Mouse (Mus musculus): ENCODE measurements around the gene Eif3b. TPM values are rescaled to one million over a fixed set of nuclear protein-coding genes. Genes with fewer than 3 reads are reported as not detected.
A peak's percentile ranks its signal among the peaks of the same experiment; 100 is the strongest.

Gene Eif3b
- 10 to 100 TPM; 87.1 to 93.6 TPM for total RNA-seq (2021)
- long read RNA-seq, experiment 1, transcript Eif3b-201 (19 exons, 2,945 nt): major isoform, 158 of 177 reads
- long read RNA-seq, experiment 1, partial matches to known transcripts: 9 of 177 reads
- long read RNA-seq, experiment 1, other reads (novel, unspliced or antisense): 10 of 177 reads
- long read RNA-seq, experiment 2, transcript Eif3b-201 (19 exons, 2,945 nt): major isoform, 132 of 141 reads
- long read RNA-seq, experiment 2, partial matches to known transcripts: 5 of 141 reads
- long read RNA-seq, experiment 2, other reads (novel, unspliced or antisense): 4 of 141 reads

DNA sequence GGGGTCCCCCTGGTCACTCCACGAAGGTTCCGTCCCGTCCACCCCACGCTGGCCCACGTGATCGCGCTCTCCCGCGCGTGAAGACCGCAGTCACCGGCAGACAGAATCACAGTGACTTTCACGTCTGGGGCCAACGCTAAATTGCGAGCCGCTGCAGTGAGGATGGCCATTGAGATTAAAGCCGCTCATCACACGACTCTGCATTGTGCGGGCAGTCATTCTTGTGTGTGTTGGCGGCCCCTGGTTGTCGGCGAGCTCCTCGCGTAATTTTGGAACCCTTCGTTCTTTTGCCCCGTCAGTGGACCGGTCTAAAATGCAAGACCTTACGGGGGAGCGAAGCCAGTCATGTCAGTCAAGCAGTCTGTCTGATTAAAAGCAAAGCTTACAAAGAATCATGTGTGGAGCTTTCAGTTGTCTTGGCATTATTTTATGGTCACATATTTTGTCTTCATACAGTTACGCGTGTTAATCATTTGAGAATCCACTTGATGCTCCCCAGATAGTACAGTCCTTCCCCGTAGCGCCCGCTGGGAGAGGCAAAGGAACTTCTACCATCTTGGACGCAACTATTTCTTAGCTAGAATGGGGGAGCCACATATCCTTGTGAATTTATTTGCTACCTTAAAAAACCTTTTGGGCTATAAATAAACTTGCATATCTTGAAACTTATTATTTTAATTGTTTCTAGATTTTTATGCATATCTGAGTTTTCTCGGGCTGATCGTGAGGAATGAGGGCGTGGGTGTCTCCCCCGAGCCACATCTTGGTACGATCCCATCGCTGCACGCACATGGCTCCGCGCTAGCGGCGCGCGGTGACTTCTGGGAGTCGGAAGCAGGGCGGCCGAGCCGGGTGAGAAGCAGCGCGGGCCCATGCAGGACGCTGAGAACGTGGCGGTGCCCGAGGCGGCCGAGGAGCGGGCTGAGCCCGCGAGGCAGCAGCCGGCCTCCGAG, at the start of gene Eif3b:
Gene Eif3b, plus strand, starts transcription at position 840 of the 953 bp plus-strand sequence.
- DNase-seq (ENCODE audit: low spot score in 2 of 2): peak; percentile 89 to 90

DNA sequence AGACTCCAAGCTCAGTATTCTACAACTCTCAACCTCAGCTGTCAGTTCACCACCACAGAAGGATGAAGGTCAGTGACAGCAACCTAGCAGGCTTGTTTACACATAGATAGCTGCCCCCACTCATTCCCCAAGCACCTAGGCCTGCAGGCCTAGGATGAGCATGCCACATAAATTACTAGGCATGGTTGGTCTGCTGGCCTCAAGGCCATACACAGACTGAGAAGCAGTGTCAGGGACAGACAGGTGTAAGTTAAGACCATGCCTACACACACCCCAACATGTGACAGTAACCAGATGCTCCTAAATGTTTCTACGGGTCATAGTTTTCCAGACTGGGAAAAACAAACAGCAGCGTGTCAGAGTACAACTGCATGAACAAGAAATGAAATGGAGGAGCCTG, 49.7 kb upstream of the Eif3b start:
- no peak for DNase-seq (ENCODE audit: low spot score in 2 of 2)

DNA sequence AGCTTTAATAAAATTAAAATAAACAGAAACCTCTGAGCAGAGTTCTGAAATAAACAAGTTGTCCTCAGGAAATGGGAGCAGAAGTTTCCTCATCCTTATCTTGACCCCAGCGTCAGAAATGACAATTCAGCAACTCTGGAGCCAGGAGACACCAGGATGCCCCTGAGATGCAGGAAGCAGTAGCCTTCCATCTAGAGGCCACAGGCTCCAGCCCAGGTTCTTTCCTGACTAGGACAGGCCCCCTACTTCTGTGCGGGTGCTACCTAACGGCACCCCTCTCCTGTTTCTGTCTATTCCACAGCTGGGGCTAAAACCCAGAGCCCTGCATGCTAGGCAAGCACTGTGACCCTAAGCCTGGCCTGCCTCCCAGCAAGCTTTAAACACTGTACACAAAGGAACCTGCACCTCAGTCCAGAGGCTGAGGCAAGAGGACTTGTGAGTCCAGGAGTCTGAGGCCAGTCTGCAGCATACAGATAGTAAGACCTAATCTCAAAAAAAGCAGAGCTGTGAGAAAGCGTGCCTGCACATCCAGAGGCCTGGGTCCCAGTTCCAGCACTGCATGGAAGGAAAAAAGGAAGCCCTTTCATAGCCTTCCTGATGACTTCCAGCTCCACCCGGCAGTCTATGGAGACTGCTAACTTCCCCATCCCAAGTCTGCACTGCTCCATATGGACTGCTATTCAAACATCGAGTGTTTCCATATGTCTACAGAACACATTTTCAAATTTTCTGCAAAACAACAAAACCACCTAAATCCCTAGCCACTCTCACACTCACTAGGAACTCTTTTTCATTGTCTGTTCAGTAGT, 48.5 kb upstream of the Eif3b start:
- DNase-seq (ENCODE audit: low spot score in 2 of 2): no peak

DNA sequence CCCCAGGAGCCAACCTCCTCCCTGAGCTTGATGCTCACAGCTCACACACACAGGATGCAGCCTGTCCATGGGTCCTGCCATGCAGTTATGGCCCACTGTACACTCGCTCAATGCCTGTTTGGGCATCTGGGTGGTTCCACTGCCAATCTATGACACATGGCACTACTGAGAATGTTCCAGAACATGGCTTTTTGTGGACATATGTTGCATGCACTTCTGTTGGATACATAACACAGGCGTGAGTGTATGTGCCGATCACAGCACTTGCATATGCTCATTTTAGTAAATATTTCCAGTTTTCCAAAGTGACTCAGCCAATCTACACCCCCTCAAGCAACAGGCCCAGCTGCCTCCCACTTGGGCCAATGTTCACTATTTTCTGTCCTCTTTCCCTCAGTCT, 47.5 kb upstream of the Eif3b start:
- peak; percentile 32 to 38 for DNase-seq (ENCODE audit: low spot score in 2 of 2)

DNA sequence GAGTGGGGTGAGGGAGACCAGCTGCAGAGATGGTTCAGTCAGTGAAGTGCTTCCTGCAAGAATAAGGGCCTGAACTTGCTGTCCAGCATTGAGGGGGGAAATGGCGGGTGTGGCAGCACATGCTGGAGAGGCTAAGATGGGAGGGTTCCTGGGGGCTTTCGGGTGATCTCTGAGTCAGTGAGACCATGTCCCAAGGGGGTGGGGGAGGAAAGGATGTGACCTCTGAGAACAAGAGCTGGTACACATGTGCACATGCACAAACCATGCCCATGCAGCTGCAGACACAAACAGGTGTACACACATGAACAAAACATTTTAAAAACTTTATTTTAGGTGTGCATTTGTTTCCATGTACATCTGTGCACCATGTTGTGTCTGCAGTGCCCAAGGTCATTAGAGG, 45.4 kb upstream of the Eif3b start:
- no peak for DNase-seq (ENCODE audit: low spot score in 2 of 2)

DNA sequence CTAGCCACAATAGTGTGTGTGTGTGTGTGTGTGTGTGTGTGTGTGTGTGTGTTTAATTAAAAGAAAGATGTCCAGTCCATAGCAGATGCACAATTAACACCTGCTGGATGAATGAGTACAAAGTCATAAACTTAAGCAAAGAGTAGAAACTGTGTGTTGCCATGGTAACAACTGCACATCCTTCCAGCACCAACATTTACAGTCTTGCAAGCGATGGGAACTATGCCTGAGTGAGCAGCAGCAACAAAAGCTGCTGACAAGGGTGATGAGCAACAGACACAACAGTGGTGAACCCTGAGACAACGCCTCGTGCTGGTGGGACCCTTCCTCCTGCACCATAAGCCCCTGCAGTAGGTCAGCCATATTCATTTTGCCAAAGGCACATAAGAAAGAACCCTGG, 44.9 kb upstream of the Eif3b start:
- peak in 1 of 2 experiments; percentile 24 for DNase-seq (ENCODE audit: low spot score in 2 of 2)

DNA sequence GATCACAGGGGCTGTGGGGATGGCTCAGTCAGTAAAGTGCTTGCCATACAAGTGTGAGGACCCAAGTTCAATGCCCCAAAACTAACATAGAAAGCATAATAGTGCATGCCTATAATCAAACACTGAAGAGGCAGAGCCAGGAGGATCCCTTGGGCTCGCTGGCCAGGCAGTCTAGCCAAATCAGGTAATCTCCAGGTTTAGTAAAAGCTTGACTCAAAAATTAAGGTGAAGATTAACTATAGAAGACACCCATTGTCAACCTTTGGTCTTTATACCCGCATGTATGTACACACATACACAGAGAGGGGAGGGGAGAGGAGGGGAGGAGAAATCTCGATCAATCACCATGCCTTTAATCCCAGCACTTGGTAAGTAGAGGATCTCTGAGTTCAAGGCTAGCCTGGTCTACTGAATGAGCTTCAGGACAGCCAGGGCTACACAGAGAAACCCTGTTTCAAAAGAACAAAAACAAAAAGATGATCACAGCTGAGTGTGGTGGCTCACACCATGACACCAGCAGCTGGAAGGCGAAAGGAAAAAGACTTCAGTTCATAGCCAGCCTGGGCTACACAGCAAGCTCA, 43.8 kb upstream of the Eif3b start:
- DNase-seq (ENCODE audit: low spot score in 2 of 2): no peak

DNA sequence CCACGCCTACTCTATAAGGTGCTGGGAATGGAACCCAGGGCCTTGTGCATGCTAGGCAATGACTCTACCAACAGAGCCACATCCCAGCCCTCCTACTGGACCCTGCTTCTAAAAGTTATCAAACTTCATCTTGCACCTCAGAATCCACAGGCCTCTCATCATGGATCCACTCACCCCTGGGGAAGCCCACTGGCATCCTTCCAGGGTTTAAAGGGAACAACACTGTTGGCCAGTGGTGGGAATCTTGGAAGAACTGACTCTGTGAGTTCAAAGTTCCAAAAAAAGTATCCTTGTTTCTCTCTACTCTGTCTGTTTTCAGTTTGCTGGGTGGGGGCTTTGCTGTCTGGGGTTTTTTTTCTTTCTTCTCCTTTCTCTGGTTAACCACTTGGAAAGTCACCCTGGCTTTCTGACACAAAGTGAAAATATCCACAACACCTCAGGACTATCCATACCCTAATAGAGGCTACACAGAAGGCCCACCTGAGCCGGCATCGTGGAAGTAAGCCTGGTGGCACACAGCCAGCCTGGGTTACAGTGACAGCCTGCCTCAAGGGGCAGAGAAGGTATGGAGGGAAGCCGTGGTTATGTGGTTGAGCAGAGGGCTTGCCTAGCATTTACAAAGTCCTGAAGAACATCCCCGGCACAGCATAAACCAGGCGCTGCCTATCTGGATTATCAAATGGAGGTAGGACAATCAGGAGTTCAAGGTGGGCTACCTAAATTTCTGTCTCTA, 40.8 kb upstream of the Eif3b start:
- no peak for DNase-seq (ENCODE audit: low spot score in 2 of 2)

DNA sequence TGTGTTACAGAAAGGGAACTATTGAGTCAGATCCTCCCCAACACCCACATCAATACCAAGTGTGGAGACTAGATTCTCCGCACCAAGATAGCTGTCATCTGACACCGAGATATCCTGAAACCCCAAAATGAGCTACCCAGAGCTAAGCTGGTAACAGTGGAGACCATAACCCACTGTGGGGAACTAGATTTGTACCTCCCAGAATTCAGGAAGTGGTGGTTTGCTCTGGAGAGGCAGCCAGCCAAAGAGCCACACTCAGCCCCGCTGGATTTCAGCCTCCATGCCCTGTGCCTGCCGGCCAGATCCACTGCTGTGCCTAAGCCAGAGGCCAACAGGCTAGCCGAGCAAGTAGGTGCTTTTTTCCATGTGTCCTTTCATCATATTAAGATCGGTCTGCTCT, 39.8 kb upstream of the Eif3b start:
- DNase-seq (ENCODE audit: low spot score in 2 of 2): no peak

DNA sequence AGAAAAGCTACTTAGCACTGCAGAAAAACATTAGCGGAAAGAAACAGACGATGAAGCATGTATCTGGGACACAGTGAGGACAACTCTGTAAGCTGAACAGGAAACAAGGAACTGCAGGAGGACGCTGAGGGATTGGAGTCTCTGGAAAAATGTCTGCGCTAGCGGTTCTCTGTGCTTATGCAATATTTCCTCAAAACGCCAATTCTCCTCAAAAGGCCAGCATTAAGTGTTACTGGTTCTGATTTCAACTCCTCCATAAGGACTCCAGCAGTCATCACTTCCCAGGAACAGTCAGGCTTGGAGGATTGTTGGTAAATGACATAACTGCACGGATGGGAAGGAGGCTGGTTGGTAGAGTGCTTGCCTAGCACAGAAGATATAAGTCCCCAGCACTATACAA, 38.0 kb upstream of the Eif3b start:
- no peak for DNase-seq (ENCODE audit: low spot score in 2 of 2)

DNA sequence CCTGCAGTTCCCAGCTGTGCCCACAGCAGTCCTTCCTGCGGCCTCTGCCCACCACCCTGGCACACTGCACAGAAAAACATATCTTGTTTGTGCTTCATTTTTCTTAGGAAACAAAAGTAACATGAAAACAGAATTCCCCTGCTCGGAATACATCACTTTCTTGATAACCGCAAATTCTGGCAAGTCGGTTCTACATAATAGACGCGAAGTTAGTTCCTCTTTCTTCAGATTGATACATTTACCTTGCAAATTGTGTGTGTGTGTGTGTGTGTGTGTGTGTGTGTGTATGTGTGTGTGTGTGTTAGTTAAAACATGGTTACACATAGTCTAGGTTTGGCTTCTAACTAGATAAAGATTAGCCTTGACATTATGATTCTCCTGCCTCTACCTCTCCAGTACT, 36.4 kb upstream of the Eif3b start:
- no peak for DNase-seq (ENCODE audit: low spot score in 2 of 2)

DNA sequence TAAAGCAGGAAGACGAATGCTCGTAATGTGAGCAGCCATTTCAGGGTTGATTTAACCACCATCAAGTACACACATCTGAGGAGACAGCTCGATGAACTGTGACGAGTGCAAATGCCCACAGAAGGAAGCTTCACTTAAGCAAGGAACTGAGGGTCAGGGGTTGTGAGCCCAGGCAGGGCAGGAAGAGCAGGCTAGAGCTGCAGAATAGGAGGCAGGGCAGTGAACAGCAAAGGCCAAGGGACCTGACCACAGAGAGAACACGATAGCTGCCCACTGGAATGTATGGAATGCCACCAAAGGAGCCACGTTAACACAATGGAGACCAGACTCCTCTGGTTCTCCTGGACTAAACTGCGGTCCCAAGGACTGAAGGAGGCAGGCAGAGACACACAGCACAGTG, 35.6 kb upstream of the Eif3b start:
- DNase-seq (ENCODE audit: low spot score in 2 of 2): no peak

DNA sequence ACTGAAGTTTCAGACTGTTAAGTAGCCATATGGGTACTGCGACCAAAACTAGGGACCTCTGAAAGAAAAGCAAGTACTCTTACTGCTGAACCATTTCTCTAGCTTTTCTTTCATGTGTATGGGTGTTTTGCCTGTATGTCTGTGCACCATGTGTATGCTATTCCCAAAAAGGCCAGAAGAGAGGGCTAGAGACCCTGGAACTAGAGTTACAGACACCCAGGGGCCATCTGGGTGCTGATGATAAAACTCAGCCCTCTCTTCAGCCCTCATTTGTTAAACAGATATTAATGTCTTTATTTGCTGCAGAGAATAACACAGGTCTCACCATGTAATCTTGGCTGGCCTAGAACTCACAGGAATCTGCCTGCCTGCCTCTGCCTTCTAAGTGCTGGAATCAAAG, 34.7 kb upstream of the Eif3b start:
- DNase-seq (ENCODE audit: low spot score in 2 of 2): no peak

DNA sequence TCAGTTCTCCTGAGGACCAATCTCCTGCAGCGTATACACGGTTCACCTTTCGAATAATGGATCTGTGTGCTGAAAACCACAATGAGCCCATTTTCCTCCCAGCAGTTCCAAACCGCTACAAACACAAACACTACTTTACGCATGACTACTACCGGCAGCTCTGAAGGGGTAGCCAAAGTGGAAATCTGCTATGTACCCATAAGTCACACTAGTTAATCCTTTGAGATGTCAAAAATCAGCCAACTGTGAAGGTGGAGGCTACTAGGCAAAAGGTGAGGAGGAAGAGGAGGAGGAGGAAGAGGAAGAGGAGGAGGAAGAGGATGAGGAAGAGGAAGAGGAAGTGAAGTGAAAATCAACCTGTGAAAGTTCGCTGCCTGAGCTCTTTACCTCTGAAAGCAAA, 31.9 kb upstream of the Eif3b start:
- DNase-seq (ENCODE audit: low spot score in 2 of 2): no peak

DNA sequence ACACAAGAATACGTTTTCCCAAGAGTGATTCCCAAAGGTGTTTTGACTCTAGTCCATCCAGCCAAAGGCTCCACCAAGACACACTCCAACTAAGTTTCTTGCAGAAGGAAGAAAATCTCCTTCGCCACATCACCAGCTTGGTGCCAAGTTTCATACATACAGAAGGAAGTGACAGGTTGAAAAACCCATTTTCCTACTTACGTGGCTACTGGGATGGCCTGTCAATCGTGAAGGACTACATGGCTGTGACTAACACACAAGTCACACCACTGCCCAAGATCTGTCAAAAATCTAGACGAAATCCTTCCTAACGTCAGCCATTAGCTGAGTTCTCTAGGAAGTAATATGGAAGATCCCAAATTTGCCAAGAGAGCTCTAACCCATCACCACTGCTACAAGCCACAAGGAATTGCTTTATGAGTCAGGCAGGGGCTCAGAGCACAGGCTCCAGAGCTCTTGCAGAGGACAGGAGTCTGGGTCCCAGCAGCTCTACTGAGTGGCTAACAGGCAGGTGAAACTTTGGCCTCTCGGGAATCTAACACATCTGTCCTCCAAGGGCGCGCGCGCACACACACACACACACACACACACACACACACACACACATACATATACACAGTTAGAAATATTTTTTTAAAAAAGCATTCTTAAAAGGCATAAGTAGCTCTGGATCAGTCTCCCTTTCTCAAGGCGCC, 31.2 kb upstream of the Eif3b start:
- no peak for DNase-seq (ENCODE audit: low spot score in 2 of 2)

DNA sequence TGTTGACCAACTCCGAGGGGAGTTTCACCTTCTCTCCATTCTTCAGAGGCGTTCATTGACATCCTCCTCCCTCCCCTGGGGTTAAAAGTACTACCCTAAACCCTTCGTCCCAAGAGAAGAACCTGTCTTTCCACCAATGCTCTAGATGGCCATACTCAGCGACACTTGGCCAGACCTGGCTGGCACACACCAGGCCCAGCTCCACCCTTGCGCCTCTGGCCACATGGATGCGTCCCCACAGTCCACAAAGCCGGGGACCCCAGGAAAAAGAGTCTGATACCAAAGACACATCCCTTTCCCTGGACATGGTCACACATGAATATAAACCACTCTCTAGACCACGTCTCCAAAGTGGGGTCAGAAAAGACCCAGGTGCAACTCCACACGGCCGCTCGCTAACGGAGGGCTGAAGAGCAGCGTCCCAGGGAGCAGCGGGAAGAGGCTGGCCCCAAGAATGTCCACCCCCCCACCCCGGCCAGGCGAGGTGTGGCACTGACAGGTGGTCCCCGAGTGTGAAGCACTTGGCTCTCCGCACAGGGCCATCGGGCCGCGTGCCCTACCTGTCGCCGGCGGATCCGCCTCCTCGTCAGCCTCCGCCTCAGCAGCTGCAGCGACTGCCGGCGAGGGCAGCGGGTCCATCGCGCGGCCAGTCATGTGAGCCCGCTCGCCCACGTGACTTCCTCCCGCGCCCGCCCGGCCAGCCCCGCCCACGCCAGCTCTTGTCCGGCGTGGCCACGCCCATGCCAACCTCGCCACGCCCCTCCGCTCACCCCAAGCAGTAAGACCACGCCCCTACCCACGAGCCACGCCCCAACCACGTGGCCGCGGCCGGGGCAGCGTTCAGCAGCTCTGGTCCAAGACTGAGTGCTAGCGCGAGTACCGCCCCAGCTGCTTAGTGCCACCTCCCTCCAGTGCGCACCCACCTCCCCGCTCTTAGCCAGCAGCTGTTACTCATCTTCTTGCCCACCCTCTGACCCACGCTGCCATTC, 30.2 kb upstream of the Eif3b start, which contains the start of gene Snx8:
Gene Snx8, minus strand, starts transcription at position 675 of the 989 bp plus-strand sequence.
- DNase-seq (ENCODE audit: low spot score in 2 of 2): peak; percentile 87

DNA sequence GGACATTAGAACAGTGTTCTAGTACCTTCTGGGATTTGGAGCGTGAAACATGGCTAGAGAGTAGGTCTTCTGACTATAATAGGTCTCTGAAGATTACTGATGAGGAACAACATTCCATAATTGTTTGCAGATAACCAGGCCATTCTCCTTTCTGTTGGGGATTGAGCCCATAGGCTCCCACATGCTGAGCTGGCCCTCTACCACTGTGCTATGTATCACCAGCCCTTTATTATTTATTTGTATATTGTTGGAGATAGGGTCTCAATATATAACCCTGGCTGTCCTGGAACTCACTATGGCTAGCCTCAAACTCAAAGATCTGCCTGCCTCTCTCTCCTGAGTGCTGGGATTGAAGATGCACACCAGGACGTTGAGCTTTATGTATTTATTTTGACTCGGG, 29.5 kb upstream of the Eif3b start:
- DNase-seq (ENCODE audit: low spot score in 2 of 2): no peak

DNA sequence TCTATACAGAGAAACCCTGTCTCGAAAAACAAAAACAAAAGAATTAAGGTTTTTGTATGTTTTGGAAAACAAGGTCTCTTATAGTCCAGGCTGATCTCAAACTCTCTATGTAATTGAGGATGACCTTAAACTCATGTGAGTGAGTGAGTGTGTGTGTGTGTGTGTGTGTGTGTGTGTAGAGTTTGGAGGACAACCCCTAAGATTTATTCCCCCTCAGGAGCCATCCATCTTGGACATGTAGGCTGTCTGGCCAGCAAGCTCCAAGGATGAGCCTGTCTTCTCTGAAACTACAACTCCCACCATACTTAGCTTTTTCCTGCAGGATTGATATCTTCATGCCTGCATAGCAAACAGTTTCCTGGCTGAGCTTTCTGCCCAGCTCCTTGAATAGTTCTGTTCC, 27.7 kb upstream of the Eif3b start:
- DNase-seq (ENCODE audit: low spot score in 2 of 2): no peak

DNA sequence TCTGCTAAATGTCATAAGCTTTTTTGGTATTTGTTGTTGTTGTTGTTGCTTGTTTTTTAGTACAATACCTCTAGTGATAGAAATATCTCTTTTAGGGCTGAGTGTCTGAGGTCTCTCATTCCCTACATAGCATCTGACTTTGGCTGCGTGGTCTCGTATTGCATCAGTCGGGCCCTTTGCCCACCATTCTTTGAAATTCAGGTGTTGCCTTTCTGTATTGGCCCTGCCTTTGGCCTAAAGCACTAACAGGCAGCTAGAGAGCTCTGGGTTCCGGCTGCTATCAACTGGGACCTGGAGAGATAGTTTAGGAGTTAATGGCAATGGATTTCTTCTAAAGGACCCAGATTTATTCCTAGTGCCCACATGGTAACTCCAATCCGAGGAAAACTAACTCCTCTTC, 27.1 kb upstream of the Eif3b start:
- no peak for DNase-seq (ENCODE audit: low spot score in 2 of 2)

All from left cerebral cortex, adult 18-20 months (tissue).